Mouse (Mus musculus): Measurements from ENCODE around the gene Gm10273.
A peak's percentile ranks its signal among the peaks of the same experiment; 100 is the strongest.

The Gm10273 gene

DNA sequence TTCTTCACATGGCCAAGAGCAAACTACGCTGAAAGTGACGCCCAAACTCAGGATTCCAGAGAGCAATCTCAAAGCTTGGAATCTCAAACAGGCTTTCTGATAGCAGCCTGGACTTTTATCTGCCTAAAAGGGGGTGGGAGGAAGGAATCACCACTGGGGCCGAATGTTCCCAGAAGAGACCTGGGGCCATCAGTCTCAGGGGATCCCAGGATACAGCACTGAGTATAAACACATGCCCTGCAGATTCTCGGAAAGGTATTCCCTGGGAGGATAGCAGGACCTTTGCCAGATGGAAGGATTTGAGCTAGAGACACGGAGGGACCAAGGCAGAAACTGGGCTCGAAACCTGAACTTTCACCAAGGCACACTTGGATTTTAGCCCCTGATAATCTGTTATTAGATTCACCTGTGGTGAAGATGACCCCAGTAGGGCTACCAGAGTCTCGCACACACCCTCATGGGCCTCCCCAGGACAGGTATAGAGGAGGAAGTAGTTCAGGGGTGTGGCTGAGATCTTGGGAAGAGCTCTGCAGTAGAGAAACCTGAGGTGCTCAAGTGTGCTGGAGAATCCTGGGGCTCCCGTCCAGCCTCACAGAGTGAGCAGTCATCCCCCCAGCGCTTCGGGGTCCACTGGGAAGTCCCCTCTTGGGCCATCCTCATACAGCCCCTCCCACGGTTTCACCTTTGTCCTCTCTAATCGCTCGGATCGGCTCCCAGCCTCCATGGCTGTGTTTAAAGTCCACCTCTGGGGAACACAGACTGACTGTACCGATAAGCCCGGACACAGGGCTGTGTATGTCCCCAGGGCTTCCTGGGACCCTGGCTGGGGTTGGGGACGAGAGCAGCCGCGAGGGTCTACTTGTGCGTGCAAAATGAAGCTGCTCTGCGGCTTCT lies 7.7 kb downstream of the Gm10273 start, which contains the start of gene Pla2g12b:
Pla2g12b (plus strand) TSS at position 762 of the 894 bp plus-strand sequence.
- no peak for DNase-seq (ENCODE audit: low read depth)

DNA sequence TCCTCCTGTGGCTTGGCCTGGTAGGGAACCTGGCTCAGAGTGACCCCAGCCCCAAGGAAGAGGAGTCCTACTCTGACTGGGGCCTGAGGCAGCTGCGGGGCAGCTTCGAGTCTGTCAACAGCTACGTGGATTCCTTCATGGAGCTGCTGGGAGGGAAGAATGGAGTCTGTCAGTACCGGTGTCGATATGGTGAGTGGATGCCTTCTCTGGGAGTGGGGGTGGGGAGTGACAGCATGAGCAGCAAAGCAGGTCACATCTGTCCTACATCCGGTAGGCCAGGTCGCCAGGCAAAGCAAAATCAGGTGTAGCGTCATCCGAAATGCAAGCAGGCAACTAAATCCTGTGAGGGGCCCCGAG lies 8.3 kb downstream of the Gm10273 start:
- no peak for DNase-seq (ENCODE audit: low read depth)

DNA sequence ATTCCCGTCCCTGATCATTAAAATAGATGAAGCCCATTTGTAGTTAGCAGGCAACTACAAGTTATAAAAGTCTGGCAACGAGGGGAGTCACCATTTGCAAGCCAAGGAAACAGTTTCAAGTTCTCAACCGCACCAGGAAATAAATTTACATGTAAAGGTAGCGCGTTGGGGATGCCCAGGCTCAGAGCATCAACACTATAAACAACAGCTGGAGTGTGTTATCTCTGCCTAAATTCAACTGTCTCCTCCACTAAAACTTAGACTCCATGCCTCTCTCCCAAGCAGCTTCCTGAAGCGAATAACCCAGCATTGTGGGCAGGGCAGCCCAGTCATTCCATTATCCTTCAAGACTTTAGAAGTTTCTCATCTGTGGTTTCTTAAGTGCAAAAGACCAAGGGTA lies 13.1 kb downstream of the Gm10273 start:
- no peak for DNase-seq (ENCODE audit: low read depth)

DNA sequence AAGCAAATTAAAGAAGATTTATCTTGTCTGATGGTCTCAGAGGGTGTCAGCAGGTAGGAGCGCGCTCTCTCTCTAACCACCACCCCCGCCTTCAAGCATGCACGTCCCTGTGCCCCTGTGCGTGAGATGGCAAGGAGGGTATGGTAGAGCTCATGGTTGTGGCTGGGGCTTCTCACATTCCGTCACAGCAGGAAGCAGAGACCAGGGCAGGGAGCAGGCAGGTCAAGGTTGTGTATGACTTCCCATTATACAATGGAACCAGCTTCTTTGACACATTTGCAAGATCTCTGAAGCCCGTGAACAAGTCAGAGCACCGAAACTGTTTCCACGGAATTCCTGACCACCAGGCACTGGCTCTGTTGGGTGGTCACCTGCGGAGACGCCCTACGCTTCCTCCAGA lies 14.8 kb downstream of the Gm10273 start:
- no peak for DNase-seq (ENCODE audit: low read depth)

DNA sequence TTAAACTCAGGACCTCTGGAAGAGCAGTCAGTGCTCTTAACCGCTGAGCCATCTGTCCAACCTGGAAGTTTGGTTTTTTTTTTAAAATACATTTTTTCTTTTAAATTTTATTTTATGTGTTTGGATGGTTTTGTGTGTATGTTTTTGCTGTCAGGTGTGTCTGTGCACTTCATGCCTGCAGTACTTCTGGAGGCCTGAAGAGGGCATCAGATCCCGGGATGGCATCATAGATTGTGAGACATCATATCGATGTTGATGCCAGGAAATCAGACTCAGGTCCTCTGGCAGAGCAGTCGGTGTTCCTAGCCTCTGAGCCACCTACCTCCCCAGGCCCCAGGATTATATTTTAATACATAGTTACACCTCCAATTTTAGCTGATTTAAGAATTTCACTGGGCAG lies 18.3 kb downstream of the Gm10273 start:
- DNase-seq (ENCODE audit: low read depth): no peak

DNA sequence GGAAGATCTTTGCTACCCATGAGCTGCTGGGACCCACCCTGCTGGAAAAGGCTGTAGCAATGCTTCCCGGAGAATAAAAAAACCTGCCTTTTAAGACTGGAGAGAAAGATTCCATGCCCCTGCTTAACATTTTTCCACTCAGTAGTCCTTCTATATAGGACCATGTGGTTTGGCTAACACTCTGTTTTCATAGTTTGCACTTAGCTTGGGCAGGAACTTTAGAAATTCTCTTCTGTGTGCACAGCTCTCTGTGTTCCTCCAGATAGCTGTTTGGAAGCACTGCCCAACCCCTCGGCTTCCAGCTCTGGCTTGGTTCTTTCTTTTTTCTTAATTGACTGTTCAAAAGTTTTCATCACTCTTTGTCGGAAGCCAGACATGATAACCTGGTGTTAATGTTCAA lies 21.2 kb downstream of the Gm10273 start:
- DNase-seq (ENCODE audit: low read depth): no peak

DNA sequence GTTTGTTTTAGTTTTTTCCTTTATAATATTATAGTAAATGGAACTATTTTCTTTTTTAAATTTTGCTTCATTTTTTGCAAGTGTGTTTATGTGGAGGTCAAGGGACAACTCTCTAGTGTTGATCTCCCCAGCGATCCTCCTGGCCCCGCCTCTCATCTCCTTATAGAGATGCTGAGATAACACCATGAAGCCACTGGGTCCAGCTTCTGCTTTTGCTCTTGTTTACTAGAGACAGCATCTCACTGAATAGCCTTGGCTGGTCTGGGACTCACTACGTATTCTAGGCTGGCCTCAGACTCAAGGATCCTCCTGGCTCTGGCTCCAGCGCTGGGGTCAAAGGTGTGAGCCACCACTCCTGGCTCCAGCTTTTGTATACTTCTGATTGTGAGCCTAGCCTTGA lies 24.1 kb downstream of the Gm10273 start:
- peak; percentile 43 for DNase-seq (ENCODE audit: low read depth)

DNA sequence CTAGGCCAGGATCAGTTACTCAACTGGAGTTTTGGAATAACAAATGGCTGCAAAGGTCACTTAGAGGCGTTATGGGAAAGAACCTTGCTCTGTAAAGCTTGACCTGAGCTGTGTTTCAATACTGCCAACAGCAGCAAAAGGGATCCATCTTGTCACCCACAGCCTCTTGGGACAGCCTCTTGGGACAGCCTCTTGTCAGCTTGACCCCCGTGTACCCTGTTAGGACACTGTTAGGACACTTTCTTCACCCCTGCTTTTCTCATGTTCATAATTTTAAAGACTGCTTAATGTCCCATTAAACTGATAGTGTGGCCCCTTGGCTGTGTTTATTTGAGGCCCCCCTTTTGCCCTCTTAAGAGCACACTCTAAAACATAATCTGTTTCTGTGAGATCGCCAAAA lies 29.0 kb downstream of the Gm10273 start:
- no peak for DNase-seq (ENCODE audit: low read depth)

DNA sequence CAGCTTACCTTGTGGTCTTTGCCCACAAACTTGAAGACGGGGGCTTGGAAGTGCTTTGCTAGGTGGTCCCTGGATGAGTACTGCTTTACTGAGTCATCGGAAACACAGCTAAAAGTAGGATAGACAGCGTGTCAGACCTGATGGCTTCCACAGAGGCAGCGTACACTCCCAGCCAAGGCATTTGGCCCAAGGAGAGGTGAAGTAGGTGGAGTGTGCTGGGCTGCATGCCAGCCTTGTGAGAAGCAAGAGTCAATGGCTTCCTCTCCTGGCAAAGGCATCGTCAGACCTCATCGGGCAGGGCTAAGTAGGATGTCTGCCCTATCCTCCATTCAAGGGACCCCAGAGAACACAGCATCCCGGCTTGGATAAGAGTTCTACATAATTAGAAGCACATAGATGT lies 29.9 kb downstream of the Gm10273 start:
- no peak for DNase-seq (ENCODE audit: low read depth)

DNA sequence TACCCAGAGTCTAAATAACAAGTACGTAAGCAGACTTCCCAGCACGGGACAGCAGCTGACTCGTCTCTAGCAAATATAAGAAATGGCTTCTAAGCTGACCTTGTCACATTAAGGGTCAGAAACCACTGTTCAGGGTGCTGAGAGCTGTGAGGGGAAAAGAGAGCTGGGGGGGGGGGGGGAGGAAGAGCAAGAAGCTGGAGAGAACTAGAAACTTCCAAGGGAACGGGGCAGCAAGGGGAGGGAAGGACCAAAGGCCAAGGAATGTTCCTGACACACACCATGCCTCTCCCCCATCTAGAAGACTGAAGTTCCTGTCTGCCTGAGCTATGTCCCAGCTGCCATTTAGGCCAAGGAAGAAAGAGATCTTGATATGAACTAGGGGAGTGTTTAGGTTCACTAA lies 30.9 kb downstream of the Gm10273 start:
- DNase-seq (ENCODE audit: low read depth): no peak

DNA sequence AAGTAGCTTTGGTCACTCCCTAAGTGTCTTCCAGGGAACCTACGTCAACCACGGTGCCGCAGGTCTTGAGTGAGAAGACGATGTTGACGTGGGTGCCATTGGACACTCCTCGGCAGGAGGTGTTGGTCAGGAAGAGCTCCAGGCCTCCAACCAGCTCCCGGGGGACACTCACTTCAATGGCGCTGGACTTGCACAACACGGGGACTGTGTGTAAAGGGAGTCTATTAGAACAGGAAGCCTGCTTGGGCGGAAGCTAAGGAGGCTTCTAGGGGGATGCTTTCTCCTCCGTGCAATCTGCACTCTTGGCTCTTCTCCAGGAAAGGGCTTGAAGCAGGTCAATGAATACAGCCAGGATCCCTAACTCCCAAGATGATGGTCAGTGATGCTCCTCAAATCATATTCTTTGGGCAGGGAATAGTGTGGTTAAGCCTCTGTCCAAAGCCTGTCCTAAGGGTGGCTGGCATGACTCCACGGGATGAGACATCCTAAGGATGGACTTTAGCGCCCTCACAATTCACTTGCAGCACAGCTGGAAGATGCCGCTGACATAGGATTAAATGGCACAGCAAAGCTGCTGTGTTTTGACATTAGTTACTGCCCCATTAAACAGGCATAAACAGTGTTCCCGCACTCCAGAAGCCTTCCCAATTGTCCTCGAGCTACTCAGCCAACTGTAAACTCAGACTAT lies 34.2 kb downstream of the Gm10273 start:
- DNase-seq (ENCODE audit: low read depth): no peak

DNA sequence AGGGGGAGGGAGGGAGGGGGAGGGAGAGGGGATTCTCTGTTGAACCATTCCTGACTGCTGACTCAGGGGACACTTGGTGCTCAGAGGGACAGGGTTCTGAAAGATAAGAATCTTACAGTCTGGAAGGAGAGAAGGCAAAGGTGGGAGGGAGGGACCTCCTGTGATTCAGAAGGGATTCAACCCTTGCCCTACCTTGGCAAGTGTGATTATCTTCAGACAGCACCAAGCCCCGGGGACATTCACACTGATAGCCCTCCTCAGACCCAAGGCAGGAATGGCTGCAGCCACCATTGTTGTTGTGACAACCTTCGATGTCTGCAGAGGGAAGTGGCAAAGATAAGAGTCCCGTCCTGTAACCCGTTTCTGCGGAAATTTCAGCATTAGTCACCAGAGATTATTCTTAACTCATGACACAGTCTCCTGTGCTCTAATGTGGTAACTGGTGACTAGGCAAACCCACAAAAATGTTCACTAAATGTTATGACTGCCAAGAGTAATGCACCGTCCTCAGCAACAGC lies 35.3 kb downstream of the Gm10273 start:
- peak; percentile 98 for DNase-seq (ENCODE audit: low read depth)

DNA sequence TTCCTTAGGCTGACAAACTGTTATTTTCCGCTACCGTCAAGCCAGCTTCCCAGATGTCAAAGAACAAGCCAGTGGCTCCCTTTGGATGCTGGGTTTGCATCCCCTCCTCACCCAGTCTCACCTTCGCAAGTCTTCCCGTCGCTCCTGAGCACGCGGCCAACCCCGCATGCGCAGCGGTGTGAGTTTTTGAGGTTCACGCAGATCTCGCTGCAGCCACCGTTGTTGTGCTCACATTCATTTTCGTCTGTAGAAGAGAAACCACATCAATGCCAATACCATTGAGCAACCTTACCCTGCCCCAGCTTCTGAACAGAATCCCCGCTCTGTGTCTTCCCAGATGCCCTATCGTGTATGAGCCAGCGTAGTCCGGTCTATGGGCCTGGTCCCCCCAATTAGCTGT lies 40.3 kb downstream of the Gm10273 start:
- no peak for DNase-seq (ENCODE audit: low read depth)

DNA sequence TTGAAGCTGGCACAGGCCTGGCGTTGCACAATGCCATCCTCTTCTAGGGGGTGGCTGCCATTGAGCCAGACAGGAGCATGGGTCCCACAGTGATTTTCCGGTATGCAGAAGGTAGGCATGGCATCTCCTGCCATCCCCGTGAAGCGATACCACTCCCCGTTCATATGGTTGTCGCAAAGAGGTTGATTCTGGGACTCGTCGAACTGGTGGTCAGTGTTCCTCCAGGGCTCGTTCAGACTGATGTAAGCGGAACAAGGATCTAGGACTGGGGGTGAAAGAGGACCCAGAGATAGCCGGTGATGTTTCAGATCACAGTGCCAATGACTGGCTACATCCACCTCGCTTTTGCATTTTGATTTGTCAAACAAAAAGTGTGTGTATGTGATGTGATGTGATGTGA lies 43.2 kb downstream of the Gm10273 start:
- DNase-seq (ENCODE audit: low read depth): no peak

DNA sequence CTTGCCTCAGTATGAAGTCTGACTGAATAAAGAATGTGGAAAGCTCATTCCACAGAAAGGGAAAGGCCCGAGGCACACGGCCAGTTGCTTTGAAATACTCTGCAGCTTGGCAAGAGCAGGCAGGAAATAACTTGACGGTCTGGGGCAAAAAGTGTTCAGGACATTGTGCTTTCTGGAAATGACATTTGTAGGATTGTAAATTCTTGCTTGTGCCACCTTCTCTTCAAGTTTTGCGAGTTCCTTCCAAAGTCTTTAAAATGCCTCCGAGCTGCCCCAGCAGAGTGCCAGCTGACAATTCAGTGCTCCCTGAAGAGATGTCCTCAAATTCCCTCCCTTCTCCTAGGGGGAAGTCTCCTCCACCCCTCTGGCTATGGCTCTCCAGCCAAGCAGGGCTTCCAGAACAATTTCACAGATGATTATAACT lies 44.1 kb downstream of the Gm10273 start:
- DNase-seq (ENCODE audit: low read depth): no peak

DNA sequence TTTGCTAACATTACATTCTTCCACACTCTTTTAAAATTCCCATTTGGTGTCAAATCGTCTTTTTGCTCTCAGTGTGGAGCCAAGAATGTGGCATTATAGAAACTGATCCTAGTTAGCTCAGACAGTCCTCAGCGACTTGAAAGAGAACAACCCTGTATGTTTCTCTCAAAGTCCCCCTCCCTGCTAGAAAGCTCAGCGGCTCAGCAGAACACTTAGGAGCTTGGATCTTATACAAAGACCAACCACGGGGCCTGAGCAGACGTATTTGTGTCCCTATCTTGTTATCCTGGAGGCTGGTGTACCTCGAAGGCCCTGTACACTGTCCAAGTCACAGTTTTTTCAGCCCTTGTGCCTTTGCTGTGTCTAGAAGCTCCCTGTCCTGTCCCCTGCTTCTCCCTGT lies 44.7 kb downstream of the Gm10273 start:
- DNase-seq (ENCODE audit: low read depth): no peak

DNA sequence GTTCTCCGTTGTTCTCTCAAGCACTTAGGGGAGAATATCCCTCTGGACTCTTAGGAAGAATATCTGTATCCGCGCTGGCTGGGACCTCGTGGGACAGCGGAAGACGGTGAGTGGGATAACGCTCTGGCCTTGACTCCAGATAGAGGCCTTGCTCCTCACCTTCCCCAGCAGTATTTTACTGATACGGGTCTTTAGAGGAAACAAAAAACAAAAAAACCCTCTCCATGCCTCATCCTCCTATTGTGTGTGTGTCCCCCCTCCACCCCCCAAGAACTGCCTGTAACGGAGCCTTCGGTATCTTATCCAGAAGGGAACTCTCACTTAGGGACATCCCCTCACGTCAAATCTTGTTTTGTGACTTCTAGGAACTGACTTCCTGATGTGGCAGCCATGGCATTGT lies 46.3 kb downstream of the Gm10273 start, which contains the start of gene Oit3:
Oit3 (minus strand) TSS at position 44 of the 400 bp plus-strand sequence.
- no peak for DNase-seq (ENCODE audit: low read depth)

DNA sequence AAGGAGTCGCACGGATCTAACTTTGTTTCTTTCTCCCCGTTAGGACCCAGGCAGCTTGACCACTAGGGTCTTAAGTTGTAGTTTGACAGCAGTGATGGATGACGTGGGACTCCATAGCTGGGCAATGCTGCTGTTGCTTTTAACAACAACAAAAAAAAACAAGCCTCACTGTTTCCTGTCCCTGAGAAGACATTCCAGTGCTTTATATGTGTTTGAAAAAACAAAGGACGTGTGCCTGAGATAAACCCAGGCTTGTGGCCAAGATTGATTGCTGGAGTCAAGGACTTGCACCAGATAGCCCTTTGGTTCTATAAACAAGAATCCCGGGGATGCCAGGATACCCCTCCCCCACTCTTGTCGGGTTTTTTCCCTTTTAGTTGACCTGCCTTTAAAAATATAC lies 47.8 kb downstream of the Gm10273 start:
- no peak for DNase-seq (ENCODE audit: low read depth)

DNA sequence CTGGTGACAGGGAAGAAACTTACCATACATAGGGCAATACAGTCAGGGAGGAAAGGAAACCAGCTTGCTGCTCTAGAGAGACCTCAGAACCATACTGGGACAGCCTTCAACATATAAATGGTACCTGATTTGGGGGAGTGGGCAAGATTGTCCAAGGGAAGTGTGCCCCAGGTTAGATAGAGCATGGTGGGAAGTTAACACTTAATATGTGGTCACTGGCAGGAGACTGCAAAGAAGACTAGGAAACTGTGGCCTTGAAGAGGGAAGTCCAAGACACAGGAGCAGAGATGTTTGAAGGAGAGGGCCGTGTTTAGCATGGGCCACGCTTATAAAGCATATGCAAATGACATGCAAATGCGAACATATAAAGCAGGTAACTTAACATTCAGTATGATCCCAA lies 48.7 kb downstream of the Gm10273 start:
- peak; percentile 77 for DNase-seq (ENCODE audit: low read depth)

DNA sequence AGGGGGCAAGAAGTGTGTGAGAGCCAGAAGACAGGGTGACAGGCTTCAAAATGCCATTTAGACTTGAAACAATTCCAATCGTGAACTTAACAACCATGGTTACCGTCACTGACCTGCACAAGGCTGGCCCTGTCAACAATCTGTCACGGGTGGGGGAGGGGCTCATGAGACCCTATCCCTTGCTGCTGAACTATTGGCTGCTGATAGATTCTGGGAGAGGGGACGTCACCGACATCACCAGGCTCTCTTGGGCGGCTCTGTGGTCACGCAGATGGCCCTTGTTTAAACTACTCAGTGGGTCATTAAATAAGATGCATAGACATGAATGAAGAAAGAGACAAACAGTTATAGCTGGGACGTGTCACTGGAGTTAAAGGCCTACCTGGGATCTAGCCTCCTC lies 49.2 kb downstream of the Gm10273 start:
- DNase-seq (ENCODE audit: low read depth): no peak

All from 416B (cell line).